Mouse (Mus musculus) lung, postnatal 4 days (tissue): ENCODE data around the gene Gp5.
A peak's percentile ranks its signal among the peaks of the same experiment; 100 is the strongest.
"Not testable (repeated sequence)": the region's sequence is repeated elsewhere in the genome, so short reads cannot be mapped to it uniquely, and the experiment has no call there.

Source experiments
- DNase-seq, 2 experiments: peaks; one replicate each; pipeline ENCODE4 v3.0.0; 2021

Gp5 gene

DNA sequence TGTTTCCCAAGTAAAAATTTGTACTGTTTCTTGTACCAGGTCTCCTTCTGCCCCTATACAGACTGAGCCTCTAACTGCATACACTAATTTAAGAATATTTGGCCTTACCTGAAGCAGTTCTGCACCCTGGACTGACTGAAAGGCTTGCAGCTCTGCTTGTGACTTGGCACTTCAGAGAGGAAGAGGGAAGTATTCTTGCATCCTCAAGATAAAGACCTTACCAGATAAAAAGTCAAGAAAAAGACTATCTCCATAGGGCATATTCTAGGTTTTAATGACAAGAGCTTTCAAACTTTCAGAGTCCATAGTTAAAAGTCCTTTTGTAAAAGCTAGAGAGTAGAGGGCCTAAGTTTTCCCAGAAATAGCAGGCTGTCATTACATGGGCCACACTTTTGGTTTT is at the start of gene Gp5:
Gene Gp5 (minus strand): TSS at position 133 of the 400 bp plus-strand sequence.
- DNase-seq = no peak

DNA sequence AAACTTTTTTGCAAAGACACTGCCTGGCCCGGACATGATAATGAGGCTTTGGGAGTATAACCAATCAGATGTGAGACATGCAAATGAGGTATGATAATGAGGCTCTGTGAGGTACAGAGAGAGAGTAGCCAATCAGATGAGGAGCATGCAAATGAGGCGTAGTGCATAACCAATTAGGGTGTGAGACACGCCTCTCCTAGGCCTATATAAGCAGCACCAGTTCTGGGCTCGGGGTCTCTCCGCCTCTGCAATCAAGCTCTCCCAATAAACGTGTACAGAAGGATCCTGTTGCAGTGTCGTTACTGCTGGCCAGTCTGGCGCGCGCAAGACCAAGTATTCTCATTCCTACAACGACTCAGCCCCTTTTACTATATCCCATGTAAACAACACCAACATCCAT is 42.9 kb upstream of the Gp5 start:
- not testable (repeated sequence) for DNase-seq

DNA sequence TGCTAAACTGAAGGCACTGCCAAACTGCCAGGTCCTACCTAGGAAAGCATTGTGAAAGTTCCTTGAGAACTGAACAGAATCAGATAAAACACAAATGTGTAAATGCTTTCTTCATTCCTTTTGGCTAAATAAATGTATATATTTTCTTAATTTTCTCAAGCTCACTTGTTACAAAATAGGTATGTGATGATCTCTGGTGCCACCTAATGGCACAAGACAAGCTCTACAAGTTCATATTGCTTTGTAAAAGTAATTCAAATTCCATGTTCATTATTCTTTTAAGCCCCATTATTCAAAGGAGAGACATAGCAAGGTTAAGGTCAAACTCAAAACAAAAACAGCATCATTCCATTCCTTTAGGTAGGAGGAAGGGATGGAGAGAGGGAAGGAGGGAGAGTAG is 3.7 kb upstream of the Gp5 start:
- no peak for DNase-seq

DNA sequence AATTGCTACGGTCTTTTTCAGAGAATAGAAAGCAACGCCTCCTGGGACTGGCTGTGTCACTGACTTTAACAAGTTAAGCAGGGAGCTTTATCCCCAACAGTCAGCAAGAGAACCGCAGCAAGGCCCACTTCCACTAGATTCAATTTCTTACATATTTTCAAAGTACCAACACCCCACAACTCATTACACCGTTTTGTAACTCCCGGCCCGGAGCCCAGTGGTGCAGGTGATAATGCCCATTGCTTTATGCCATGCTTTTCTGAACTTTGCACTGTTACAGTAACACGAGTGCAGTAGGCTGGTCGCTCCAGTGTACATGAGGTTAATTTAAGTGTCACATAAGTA is 436 bp downstream of the Gp5 start:
- no peak for DNase-seq

DNA sequence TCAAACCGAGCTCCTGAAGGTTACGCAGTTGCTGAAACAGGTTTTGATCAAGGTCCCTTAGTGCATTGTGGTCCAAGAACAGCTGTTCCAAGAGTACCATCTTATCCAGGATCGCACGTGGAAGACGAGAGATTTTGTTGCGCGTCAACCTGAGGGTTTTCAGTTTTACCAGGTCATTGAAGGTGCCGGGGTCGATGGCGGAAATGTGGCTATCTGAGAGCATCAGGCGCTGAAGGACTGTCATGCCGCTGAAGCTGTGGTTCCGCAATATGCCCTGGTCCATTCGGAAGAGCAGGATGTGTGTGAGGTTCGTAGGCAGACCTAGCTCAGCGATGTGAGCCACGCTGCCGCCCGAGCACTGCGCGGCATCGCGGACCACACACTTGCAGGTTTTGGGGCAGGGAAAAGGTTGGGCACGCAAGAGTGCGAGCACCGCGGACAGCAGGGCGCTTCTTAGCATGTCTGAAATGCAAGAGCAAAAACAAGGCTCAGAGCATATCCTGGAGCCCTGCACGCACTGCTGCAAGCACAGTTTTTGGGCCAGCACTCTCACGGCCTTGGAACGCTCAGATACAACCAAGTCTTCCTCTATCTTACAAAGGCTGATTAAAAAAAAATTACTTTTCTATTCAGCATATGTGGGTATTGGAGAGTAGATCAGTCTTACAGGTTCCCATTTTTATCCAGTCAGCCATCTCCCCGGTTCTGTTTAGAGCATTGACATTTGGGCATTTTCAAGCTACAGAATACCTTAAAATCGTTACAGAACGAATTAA is 996 bp downstream of the Gp5 start:
- DNase-seq = peak in 1 of 2 experiments; percentile 15

DNA sequence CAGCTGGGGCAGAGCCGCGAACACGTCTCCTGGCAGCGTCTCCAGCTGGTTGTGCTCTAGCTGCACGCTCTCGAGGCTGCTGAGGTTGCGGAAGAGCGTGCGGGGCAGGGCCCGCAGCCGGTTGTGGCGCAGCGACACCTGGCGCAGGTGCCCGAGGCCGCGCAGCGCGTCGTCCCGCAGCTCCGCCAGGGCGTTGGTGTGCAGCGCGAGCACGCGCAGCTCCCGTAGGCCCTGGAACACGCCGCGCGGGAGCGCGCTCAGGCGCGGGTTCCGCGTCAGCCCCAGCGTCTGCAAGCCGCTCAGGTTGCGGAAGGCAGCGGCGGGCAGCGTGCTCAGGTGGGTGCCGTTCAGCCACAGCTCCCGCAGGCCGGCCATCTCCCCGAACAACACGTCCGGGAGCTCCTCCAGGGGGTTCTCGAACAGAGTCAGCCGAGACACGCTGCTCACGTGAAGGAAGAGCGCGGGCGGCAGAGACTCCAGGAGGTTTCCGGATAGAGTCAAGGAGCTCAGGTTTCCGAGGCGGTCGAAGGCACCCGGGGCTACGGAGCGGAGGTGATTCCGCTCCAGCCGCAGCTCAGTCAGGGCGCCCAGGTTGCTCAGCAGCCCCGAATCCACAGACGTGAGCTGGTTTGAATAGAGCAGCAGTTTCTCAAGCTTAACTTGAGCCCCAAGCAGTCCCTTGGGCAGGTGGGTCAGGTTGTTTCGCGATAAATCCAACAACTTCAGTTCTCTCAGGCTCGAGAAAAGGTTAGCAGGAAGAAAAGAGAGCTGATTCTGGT is 1.8 kb downstream of the Gp5 start:
- peak; percentile 40 to 52 for DNase-seq

DNA sequence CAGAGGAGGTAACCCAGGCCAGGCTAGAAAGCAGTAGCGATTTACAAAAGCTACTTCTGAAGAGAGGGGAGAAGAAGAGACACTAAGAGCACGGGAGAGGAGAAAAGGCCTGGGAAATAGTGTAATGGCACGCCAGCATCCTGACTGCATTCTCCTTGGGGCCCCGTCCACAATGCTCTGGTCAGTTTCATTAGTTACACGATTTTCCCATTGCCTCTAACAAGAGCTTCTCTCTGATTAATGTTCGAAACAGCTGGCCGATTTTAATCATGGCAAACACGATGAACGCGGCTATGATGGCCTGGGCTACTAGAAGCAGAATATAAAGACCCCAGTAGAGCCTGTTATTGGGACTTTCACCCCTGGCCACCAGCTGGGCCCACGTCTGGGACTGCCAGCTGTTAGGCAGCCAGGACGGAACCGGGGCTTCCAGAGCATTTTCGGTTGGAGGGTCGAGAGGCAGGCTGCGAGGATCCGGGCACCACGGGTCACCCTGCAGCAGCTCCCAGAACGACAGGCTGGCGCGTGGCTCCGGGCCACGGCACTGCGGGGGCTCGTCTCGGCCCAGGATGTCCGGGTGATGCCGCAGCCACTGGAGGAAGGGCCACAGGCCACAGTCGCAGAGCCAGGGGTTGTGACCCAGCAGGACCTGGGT is 2.5 kb downstream of the Gp5 start:
- DNase-seq = peak; percentile 18 to 48

DNA sequence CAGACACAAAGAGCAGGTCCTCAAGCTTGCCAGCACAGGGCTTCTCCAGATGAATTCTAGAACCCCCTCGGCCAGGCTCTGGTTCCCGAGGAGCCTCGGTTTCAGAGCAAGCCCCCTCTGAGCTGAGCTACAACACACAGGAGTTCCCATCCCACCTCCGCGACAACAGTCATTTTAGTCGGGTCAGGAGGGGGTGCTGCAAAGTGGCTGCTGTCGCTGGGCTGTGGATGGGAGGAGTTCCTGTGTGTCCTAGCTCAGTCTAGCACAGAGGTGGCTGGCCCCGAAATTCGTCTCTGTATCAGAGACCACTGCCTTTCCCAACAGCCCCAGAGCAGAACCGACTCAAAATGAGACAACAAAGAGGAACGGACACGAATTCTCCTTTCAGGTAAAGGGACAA is 3.3 kb downstream of the Gp5 start:
- DNase-seq = no peak

DNA sequence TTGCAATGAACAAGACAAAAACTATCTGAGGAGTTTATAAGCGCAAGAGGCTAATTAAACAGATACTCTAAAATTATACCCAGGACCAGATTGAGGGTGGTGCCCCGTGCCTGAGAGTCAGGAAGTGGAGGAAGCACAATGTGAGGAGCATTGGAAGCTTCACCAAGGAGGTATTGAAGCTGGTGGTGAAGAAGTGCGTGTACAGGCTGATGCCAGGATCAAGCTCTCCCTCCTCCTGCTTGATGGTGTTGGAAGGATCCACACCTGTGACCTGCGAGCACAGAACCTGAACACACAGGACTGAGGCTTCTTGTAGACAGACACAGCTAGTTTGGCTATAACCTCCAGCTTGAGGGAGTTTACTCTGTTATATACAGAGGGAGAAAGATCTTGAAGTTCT is 4.5 kb downstream of the Gp5 start:
- no peak for DNase-seq

DNA sequence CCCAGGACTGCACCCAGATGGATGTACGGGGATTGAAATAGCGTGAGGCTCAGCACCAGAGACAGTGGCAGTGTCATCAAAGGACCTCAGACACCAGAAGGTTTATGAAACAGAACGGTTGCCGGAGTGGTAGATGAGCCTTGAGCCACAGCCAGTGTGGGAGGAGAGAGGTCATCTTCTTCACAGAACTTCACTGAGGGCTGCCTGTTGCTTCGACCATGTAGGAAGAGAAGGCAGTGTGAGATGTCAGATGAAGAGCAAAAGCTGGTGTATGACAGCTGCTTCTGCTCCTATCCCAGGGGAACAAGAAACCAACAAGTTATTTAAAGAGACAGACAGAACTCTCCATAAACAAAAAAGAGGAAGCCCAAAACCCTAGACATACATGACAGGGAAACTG is 6.3 kb downstream of the Gp5 start:
- peak in 1 of 2 experiments; percentile 35 for DNase-seq

DNA sequence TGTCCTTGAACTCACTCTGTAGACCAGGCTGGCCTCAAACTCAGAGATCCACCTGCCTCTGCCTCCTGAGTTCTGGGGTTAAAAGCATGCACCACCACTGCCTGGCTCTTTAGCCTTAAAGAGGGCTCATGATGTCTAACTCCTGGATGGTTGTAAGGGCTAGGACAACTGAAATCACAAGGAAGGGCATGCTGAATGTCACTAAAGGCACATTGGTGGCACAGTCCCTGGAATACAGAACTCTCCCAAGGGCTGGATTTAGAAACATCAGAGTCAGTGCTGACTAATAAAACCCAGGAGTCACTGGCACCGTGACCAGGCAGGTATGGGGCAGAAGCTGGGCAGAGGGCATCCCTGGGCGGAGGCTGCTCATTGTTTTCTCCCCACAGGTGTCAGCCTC is 7.2 kb downstream of the Gp5 start:
- no peak for DNase-seq

DNA sequence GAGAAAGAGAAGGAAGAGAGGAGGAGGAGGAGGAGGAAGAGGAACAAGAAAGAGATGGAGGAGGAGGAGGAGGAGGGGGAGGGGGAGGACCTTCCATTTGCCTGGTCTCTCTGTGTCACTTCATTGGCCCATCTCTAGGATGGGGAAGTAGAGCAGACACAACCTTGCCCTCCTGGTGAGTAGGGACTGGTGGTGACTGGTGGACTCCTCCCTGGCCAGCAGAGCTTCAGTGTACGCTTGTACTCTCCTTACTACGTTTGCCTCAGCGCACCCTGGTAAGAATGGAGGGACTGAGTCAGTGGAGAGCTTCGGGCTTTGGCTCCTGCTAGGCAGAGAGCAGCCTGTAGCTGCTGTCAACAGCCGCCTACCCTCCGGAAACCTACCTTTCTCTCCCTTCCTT is 7.9 kb downstream of the Gp5 start:
- DNase-seq = no peak

DNA sequence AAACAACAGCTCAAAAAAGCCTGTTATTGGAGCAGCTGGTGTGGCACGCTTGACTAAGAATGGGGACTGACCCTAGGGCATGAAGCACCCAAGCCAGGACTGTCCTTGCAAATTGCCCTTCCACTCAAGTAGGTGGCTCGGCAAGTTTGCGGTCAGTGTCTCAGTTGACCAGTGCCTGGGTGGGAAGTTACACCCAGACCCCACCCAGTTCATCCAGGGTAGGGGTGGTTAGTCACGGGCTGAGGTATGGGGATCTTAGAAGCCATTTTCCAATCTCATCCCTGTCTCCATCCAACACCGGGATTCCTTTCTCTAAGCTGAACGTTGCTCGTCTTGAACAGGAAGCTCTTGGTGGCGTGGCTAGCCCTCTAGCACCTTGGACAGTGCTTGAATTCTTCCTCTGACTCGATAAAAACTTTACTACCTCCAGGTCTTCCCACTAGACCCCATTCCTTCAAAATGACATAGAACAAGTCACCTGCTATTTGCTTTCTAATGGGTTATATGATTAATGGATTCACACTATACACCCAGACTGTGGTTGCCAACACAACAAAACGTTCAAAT is 10.8 kb downstream of the Gp5 start:
- DNase-seq = no peak

DNA sequence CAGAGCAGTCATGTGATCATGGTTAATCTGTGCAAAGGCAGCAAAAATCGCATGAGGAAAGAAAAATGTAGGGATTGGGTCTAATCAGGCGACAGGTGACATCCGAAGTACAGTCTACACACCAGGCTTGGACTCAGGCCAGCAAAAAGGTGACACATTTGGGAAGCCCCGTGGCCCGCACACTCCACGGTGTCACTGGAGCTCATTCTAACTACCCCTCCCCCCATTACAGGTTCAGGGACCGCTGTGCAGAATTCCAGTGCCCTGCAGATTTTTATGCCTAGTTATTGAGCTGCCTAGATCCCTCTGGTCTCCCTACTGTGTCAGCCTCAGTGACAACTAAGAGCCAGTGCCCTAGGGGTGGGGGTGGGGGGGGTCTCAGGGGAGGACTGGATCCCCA is 13.1 kb downstream of the Gp5 start:
- peak in 1 of 2 experiments; percentile 16 for DNase-seq

DNA sequence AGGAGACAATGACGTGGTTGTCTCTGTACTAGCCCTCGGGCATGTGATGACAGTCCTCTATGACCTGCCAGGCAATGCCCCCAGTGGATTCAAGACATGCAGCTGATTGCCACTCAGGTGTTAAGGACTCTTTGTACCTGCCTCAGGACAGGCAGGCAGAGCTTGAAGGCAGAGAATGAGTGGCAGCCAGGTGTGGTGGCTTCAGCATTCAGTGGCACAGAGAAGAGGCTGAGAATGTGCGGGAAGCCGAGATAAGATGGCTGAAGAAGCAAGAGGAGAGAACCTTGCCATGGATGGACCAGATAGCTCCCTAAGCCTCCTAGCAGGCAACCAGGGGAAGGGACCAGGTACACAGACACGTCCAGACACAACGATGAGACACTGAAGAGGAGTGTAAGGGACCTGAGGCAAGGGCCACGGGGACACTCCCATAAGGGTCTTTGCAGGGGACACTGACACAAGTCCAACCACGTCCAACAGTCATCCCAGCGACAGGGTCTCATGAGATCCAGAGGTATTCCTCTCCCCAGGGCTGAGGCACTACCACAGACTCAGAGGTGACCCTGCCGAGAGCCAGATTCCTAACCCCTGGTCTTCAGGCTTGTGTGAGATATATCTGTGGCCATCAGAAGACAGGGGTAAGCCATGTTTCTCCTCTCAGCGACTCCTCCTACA is 13.8 kb downstream of the Gp5 start:
- DNase-seq = peak in 1 of 2 experiments; percentile 14

DNA sequence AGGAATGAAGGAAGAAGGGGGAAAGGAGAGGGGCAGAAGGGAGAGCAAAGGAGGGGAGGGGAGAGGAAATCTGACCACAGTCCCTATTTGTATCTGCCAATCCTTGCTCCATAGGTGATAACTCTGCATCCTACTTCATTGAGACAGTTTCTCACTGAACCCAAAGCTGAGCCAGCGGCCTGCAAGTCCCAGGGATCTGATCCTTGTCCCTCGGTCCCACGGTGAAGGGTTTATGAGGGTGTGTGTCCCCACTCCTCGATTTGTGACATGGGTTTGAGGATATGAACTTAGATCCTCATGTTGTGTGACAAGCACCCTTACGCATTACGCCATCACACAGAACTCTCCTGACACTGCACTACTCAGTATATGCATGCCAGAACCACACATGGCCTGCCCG is 15.5 kb downstream of the Gp5 start:
- peak in 1 of 2 experiments; percentile 2 for DNase-seq

DNA sequence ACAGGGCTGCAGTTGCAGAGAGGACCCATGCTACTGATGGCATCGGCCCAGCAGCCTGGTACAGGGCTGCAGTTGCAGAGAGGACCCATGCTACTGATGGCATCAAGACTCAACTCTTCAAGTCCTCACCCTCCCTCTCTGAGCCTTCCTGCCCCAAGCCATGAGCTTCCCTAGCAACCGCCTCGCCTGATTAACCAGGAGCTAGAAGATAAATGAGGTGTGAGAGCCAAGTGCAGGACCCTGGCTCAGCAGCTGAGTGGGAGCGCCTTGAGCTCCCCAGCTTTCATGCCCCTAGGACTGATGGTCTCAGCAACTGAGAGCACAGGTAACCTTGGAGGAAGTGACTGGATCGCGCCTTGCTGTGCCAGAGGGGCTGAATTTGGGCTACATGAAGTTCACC is 20.1 kb downstream of the Gp5 start:
- no peak for DNase-seq

DNA sequence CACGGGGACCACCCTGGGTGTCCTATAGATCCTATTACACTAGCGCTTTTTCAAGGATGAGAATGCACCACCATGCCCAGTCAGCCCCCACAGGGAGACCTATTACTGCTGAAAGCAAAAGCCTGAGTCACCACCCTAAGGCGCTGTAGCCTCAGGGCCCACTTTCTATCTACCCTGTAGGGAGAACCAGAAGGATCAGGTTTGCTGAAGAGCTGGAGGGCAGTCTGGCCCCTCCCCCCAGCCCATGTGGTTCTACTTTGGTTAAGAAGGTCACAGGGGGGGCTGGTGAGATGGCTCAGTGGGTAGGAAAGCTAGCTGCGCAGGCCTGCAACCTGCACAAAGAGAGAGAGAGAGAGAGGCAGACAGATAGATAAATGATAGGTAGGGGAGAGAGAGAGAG is 24.9 kb downstream of the Gp5 start:
- DNase-seq = no peak

DNA sequence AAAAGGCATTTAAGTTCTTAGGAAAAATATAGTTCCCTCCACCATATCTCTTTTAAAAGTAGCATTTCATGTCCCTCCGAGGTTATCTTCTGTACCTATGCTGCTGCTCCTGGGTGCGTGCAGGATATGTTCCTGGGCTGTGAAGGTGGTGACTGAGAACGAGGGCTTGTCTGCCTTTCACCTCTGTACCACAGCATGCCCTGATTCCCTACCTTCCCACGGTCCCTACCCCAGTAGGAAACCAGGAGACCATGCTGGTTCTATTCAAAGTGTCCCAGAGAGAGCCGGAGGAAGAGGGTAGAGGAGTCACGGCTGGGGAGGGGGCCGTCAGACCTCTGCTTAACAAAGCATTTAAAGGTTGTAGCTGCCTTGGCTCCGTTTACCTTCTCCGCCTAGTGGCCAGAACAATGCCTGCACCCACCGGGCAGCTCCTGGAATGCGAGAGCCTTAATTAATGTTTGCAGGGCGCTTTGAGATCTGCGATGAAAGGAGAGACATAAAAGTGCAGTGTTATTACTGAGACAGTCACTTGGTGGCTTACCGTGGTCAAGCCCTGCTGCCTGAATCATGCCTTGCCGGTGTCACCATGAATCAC is 26.7 kb downstream of the Gp5 start:
- peak in 1 of 2 experiments; percentile 54 for DNase-seq

DNA sequence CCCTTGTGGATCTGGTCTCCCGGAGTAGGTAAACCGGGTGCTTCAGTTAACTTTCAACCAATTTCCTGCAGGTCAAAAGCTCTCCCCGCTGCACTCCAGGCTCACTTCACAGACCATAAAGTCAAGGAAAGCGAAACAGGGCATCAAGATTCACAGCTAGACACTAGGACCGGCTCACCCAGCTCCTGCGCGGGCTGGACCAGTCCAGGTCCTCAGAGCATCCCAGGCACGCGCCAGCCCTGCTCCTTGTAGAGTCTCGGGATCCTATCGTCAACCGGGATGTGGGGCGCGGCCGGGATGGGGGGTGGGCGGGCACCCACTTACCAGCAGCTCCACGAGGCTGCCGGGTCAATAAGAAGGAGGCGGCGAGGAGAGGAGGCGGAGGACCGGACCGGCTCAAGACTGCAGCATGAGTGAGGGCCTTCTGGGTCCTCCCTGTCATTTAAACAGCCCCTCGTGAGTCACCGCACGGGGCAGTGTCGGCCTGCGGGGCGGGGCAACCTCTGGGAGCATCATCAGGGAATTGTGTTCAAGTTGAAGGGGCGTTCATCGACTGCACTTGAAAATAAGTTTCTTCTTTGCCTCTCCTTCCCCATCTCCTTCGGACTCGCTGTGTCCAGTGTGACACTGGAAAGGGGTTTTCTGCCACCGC is 27.6 kb downstream of the Gp5 start, which contains the start of gene Lrrc15:
Gene Lrrc15 (minus strand): TSS at position 413 of the 652 bp plus-strand sequence.
- peak; percentile 46 to 56 for DNase-seq

DNA sequence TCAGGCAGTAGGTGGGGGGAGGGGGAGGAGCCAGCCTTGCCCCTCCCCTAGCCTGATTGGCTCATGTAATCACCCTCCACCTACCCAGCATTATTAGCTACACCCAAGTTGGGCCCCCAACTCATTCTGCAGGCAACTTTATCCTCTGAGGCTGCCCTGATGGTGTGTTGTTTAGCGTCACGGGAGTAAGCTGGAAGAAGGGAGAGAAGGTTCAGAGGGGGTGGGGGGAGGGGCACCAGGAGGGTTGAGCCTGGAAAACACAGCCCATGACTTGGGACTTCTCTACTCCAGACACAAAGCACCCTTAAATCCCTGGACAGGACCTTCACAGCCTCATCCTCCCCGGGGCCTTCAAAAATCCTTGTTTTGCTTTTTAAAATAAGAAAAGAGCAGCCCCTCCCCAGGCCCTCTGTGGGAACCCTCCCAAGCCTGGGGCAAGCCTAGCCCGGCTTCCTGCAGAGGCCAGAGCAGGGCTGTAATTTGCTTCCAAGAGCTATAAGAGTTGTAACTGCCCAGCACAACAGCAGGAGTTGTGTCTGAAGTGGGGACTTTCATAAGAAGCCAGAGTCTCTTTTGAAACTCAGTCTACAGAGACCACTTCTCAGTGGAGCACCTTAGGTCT is 29.8 kb downstream of the Gp5 start:
- DNase-seq = no peak
